23 mouse cellular contexts compared by ENCODE assay signal in the genomic region with DNA sequence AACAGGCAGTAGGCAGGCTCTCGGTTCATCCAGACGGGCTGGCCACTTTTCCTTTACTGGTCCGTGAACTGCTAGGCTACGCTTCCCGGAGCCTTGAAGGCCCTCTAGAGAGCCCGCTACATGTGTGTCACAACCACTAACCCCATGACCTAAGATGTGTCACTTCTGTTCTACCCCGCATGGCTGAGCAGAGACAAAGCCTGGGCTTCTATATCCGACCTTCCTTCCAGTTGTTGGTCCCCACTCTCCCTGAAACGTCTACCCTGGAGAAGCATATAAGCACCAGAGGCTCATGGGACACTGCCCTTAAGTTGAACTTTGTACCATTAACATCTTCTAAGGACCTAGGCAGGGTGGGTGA. TPM values are rescaled to one million over a fixed set of nuclear protein-coding genes. Genes with fewer than 3 reads are reported as not detected.
A peak's percentile ranks its signal among the peaks of the same experiment; 100 is the strongest.
DNase-seq lines count a peak whose midpoint lies in the region; ATAC-seq and TF ChIP-seq lines count a peak whose summit lies in the region.
"Had no signal": no experiment of that assay in that cellular context is flagged by ENCODE, and none has a peak within 500 bp of the region (broad histone marks: within the 10 kb centered on the region; RNA-seq: fewer than 3 reads in every experiment).

No protein-coding gene starts in this region.

- intact Hi-C loops in heart, adult 2 months (cut with DNase I) = no loop called here

- no peak for DNase-seq in forebrain, embryonic 10.5 days (ENCODE audit: extremely low spot score, low spot score)
- DNase-seq in forebrain, postnatal 0 days = no peak
- no peak for DNase-seq in heart, adult 2 months
- no peak for DNase-seq in heart, adult 8-10 months (ENCODE audit: low spot score)
- peak; percentile 76 for DNase-seq in retina, embryonic 14.5 days (ENCODE audit: low spot score)
- DNase-seq: adrenal gland, adult 8-10 months; adrenal gland, postnatal 14 days; adrenal gland, postnatal 36 days; B cell, adult 2 months; cerebellum, adult 11-12 months; cerebellum, adult 2 months; cerebellum, adult 9-10 months had no signal

- H3K9ac ChIP-seq in forebrain, postnatal 0 days = no peak overlapping the region
- no peak overlapping the region for H3K9ac ChIP-seq in heart, adult 2 months (ENCODE audit: low read depth, low read length)
- H3K9ac ChIP-seq: embryonic facial prominence, embryonic 12.5 days; forebrain, embryonic 12.5 days had no signal

- no peaks in the 10 kb centered on the region for H3K9me3 ChIP-seq in forebrain, embryonic 10.5 days
- no peaks in the 10 kb centered on the region for H3K9me3 ChIP-seq in forebrain, postnatal 0 days (ENCODE audit: low read length)
- H3K9me3 ChIP-seq: embryonic facial prominence, embryonic 10.5 days; embryonic facial prominence, embryonic 12.5 days; forebrain, embryonic 12.5 days had no signal

- H3K4me3 ChIP-seq in forebrain, embryonic 10.5 days = no peak overlapping the region
- H3K4me3 ChIP-seq in forebrain, postnatal 0 days (ENCODE audit: low read depth, low read length) = no peak overlapping the region
- H3K4me3 ChIP-seq in heart, adult 2 months = no peak overlapping the region
- H3K4me3 ChIP-seq: embryonic facial prominence, embryonic 10.5 days; embryonic facial prominence, embryonic 12.5 days; forebrain, embryonic 12.5 days had no signal

- peaks cover 23% of the 10 kb centered on the region for H3K36me3 ChIP-seq in forebrain, embryonic 10.5 days (replicated peaks)
- H3K36me3 ChIP-seq in forebrain, postnatal 0 days (ENCODE audit: insufficient read depth) = no peaks in the 10 kb centered on the region
- H3K36me3 ChIP-seq in heart, adult 2 months (ENCODE audit: control insufficient read depth, insufficient read depth, low read length) = peaks cover 2% of the 10 kb centered on the region; the same call in 1 of the 2 replicates
- H3K36me3 ChIP-seq: embryonic facial prominence, embryonic 10.5 days; embryonic facial prominence, embryonic 12.5 days; forebrain, embryonic 12.5 days; G1E had no signal

- ATAC-seq in forebrain, postnatal 0 days = no peak
- ATAC-seq in granulocyte monocyte progenitor cell, adult 5-6 weeks (replicated peaks; ENCODE audit: poor library complexity, severe bottlenecking) = no peak
- ATAC-seq: activated CD4-positive, CD25-positive, alpha-beta regulatory T cell, adult 4 months; CD4-positive, CD25-positive, alpha-beta regulatory T cell, adult 4 months; forebrain, embryonic 14.5 days; forebrain, embryonic 16.5 days; Patski had no signal

- no peaks in the 10 kb centered on the region for H3K79me2 ChIP-seq in heart, adult 2 months (replicated peaks; ENCODE audit: control insufficient read depth, insufficient read depth, low read length)

- H3K4me1 ChIP-seq in forebrain, embryonic 10.5 days = no peaks in the 10 kb centered on the region
- H3K4me1 ChIP-seq in forebrain, postnatal 0 days (ENCODE audit: insufficient read depth) = no peaks in the 10 kb centered on the region
- peaks cover 1% of the 10 kb centered on the region; the same call in 1 of the 2 replicates for H3K4me1 ChIP-seq in heart, adult 2 months (ENCODE audit: control insufficient read depth, insufficient read depth, low read length)
- H3K4me1 ChIP-seq: embryonic facial prominence, embryonic 12.5 days; forebrain, embryonic 12.5 days had no signal

- no peak for TF ChIP-seq POLR2A in heart, adult 2 months (IDR thresholded peaks at IDR 0.05; ENCODE audit: insufficient read depth, low read depth, low read length)

- H3K27ac ChIP-seq in forebrain, embryonic 10.5 days = peak overlapping the region; percentile 33; the same call in 1 of the 2 replicates
- H3K27ac ChIP-seq in forebrain, postnatal 0 days (ENCODE audit: low read depth, low read length) = no peak overlapping the region
- H3K27ac ChIP-seq in heart, adult 2 months = peak overlapping the region; percentile 58
- H3K27ac ChIP-seq: embryonic facial prominence, embryonic 10.5 days; embryonic facial prominence, embryonic 12.5 days; forebrain, embryonic 12.5 days had no signal

- no peak for TF ChIP-seq EP300 in heart, adult 2 months (IDR thresholded peaks at IDR 0.05; ENCODE audit: insufficient read depth, low read depth, low read length)

- WGBS in forebrain, embryonic 10.5 days = 87% methylated on average over 9 of the region's 9 CpGs
- WGBS in forebrain, postnatal 0 days = 85% methylated on average over 9 of the region's 9 CpGs
- WGBS in heart, adult 2 months = 81% methylated on average over 9 of the region's 9 CpGs

- TF ChIP-seq CTCF in forebrain, postnatal 0 days (IDR thresholded peaks at IDR 0.05; ENCODE audit: low read depth) = no peak
- no peak for TF ChIP-seq CTCF in heart, adult 2 months (IDR thresholded peaks at IDR 0.05)

- no peaks in the 10 kb centered on the region for H3K27me3 ChIP-seq in forebrain, embryonic 10.5 days (ENCODE audit: poor library complexity, severe bottlenecking)
- H3K27me3 ChIP-seq in forebrain, postnatal 0 days (ENCODE audit: insufficient read depth, low read length) = no peaks in the 10 kb centered on the region
- H3K27me3 ChIP-seq in heart, adult 2 months (ENCODE audit: control insufficient read depth, insufficient read depth, low read length) = no peaks in the 10 kb centered on the region
- H3K27me3 ChIP-seq: CH12.LX; embryonic facial prominence, embryonic 12.5 days; forebrain, embryonic 12.5 days; Patski had no signal

- no peak overlapping the region for H3K4me2 ChIP-seq in forebrain, postnatal 0 days (ENCODE audit: low read depth)
- H3K4me2 ChIP-seq: embryonic facial prominence, embryonic 12.5 days; forebrain, embryonic 12.5 days had no signal

RNA-seq across cellular contexts. Expression of gene Exog, which starts 53.5 kb away (rescaled TPM):
- 36.5 and 37.8 TPM in 2 replicates for polyA plus RNA-seq in forebrain, embryonic 10.5 days (2016; fragmentation: Nextera tagmentation; extraction: Ambion mirVana)
- 26.6 and 26.9 TPM in 2 replicates for total RNA-seq in forebrain, postnatal 0 days (2014; rRNA removed)
- polyA plus RNA-seq in forebrain, postnatal 0 days (2015; fragmentation: Nextera tagmentation; extraction: Ambion mirVana) = 28.6 and 39.7 TPM in 2 replicates
- total RNA-seq in heart, adult 2 months (2021) = 1 to 10 TPM; 2.0 to 3.1 TPM
- 1.7 and 2.8 TPM in 2 replicates for polyA plus RNA-seq in heart, adult 2 months (2012; rRNA removed)
- 1 to 10 TPM; 2.4 to 3.3 (median 2.8) TPM for total RNA-seq in heart, adult 8-10 months (2022)
- total RNA-seq in granulocyte monocyte progenitor cell, adult 5-6 weeks (2014; fragmentation: Nextera tagmentation) = 10.4 and 17.7 TPM in 2 replicates
- 4.2 and 4.6 TPM in 2 replicates for total RNA-seq in granulocyte monocyte progenitor cell, adult 5-6 weeks (2017)
